Mouse (Mus musculus): ENCODE measurements at regions not wholly inside any gene's neighbourhood (a gene's known extent, or its start where the extent isn't known, plus 50 kb on each side); places are given as distances from the start of the nearest gene placed in this dataset.

- no peak overlapping the region for H3K27ac ChIP-seq (ENCODE audit: insufficient read depth, low read depth)
- dilution Hi-C loops (cut with MboI; ENCODE audit: extremely low pct_ligation_motif_present, extremely low pct_unique_long_range_greater_than_20kb, low sequenced_read_pairs) (no loop called here), in situ Hi-C loops (cut with MboI; ENCODE audit: low pct_ligation_motif_present, low pct_unique_long_range_greater_than_20kb, low sequenced_read_pairs) (no loop called here)
- H3K4me1 ChIP-seq (ENCODE audit: control insufficient read depth in 1 of 2, insufficient read depth in 2 of 2): peaks cover 12 to 13% of the 10 kb centered on the region in 2 experiments
- H3K9me3 ChIP-seq (replicated peaks; ENCODE audit: low read length): peaks cover 2% of the 10 kb centered on the region
- TF ChIP-seq ETS1 (conservative IDR thresholded peaks at IDR 0.05; ENCODE audit: low read depth, low read length) (no peak), SIN3A (IDR thresholded peaks at IDR 0.05; ENCODE audit: low read length) (no peak), MAZ (IDR thresholded peaks at IDR 0.05; ENCODE audit: low read depth, low read length) (no peak), GABPA (IDR thresholded peaks at IDR 0.05; ENCODE audit: insufficient replicate concordance, low read depth, low read length) (no peak), CTCF (conservative IDR thresholded peaks at IDR 0.05 in 1 of 2, IDR thresholded peaks at IDR 0.05 in 1 of 2; ENCODE audit: low read depth in 2 of 2, low read length in 2 of 2) (no peak)
- H3K79me2 ChIP-seq (replicated peaks; ENCODE audit: control insufficient read depth, extremely low read depth, insufficient read depth, poor library complexity, severe bottlenecking): no peaks in the 10 kb centered on the region
- peaks cover 49% of the 10 kb centered on the region for H3K27me3 ChIP-seq (replicated peaks)
- DNase-seq (ENCODE audit: extremely low read depth): no peak
- H3K36me3 ChIP-seq (replicated peaks in 1 of 2; ENCODE audit: control insufficient read depth in 1 of 2, insufficient read depth in 1 of 2, low read length in 1 of 2): no peaks in the 10 kb centered on the region
- H3K4me3 ChIP-seq (replicated peaks in 1 of 3; ENCODE audit: low read depth in 2 of 3, low read length in 2 of 3, poor library complexity in 1 of 3): no peak overlapping the region
- no peak overlapping the region for H3K4me2 ChIP-seq (ENCODE audit: insufficient read depth, low read depth, poor library complexity, severe bottlenecking)
- no peak overlapping the region for H3K9ac ChIP-seq (ENCODE audit: insufficient read depth, low read depth)
Observed at GRCm38 (mm10) chr10:61012199-61012695, 76.9 kb upstream of the Pcbd1 start.

- peaks cover 41% of the 10 kb centered on the region for H3K27me3 ChIP-seq (replicated peaks)
- DNase-seq (ENCODE audit: extremely low read depth): no peak
- no peak overlapping the region for H3K4me2 ChIP-seq (ENCODE audit: insufficient read depth, low read depth, poor library complexity, severe bottlenecking)
- H3K4me3 ChIP-seq (replicated peaks in 1 of 3; ENCODE audit: low read depth in 2 of 3, low read length in 2 of 3, poor library complexity in 1 of 3): no peak overlapping the region
- H3K27ac ChIP-seq (ENCODE audit: insufficient read depth, low read depth): no peak overlapping the region
- TF ChIP-seq SIN3A (IDR thresholded peaks at IDR 0.05; ENCODE audit: low read length) (no peak), NELFE (IDR thresholded peaks at IDR 0.05; ENCODE audit: low read depth, low read length) (no peak), ELF1 (IDR thresholded peaks at IDR 0.05; ENCODE audit: low read depth, low read length) (no peak), RCOR1 (conservative IDR thresholded peaks at IDR 0.05; ENCODE audit: low read depth, low read length) (no peak), POLR2AphosphoS2 (IDR thresholded peaks at IDR 0.05; ENCODE audit: low read depth, low read length) (no peak), MEF2A (IDR thresholded peaks at IDR 0.05; ENCODE audit: borderline replicate concordance, low read depth, low read length) (no peak), SMC3 (IDR thresholded peaks at IDR 0.05; ENCODE audit: low read depth, low read length) (no peak), UBTF (IDR thresholded peaks at IDR 0.05; ENCODE audit: low read depth, low read length) (no peak), ZKSCAN1 (IDR thresholded peaks at IDR 0.05; ENCODE audit: borderline replicate concordance, low read depth, low read length) (no peak), ZC3H11A (IDR thresholded peaks at IDR 0.05; ENCODE audit: low read depth, low read length) (no peak), PAX5 (IDR thresholded peaks at IDR 0.05; ENCODE audit: low read length) (no peak), MYC (IDR thresholded peaks at IDR 0.05; ENCODE audit: low read depth, low read length) (no peak)
- H3K36me3 ChIP-seq (replicated peaks in 1 of 2; ENCODE audit: control insufficient read depth in 1 of 2, insufficient read depth in 1 of 2, low read length in 1 of 2): no peaks in the 10 kb centered on the region
- H3K9ac ChIP-seq (ENCODE audit: insufficient read depth, low read depth): no peak overlapping the region
- peaks cover 2% of the 10 kb centered on the region for H3K9me3 ChIP-seq (replicated peaks; ENCODE audit: low read length)
- no peaks in the 10 kb centered on the region for H3K79me2 ChIP-seq (replicated peaks; ENCODE audit: control insufficient read depth, extremely low read depth, insufficient read depth, poor library complexity, severe bottlenecking)
- peaks cover 6 to 9% of the 10 kb centered on the region in 2 experiments for H3K4me1 ChIP-seq (ENCODE audit: control insufficient read depth in 1 of 2, insufficient read depth in 2 of 2)
- dilution Hi-C loops (cut with MboI; ENCODE audit: extremely low pct_ligation_motif_present, extremely low pct_unique_long_range_greater_than_20kb, low sequenced_read_pairs) (no loop called here), in situ Hi-C loops (cut with MboI; ENCODE audit: low pct_ligation_motif_present, low pct_unique_long_range_greater_than_20kb, low sequenced_read_pairs) (no loop called here)
Observed at GRCm38 (mm10) chr10:61010697-61011096, 78.4 kb upstream of the Pcbd1 start.

All from CH12.LX (cell line).